Mouse (Mus musculus) bone marrow macrophage, adult 2 months (primary cell): ENCODE results near the gene Mybbp1a. TPM values are rescaled to one million over a fixed set of nuclear protein-coding genes. Genes with fewer than 3 reads are reported as not detected.
A peak's percentile ranks its signal among the peaks of the same experiment; 100 is the strongest.
"Not testable (repeated sequence)": the region's sequence is repeated elsewhere in the genome, so short reads cannot be mapped to it uniquely, and the experiment has no call there.

ENCODE experiments used
- H3K27ac ChIP-seq: 2 replicates; pipeline ENCODE4 v1.5.1; 2012; ENCODE audit warnings: low read depth, low read length; ENCODE audit not compliant: insufficient read depth
- H3K4me1 ChIP-seq: 2 replicates; pipeline ENCODE4 v1.6.1; 2012; ENCODE audit warnings: low read length; ENCODE audit not compliant: control insufficient read depth, insufficient read depth
- H3K4me3 ChIP-seq: 2 replicates; pipeline ENCODE4 v1.5.1; 2012; ENCODE audit warnings: mild to moderate bottlenecking, low read length, moderate library complexity; ENCODE audit not compliant: insufficient read depth
- CTCF ChIP-seq: IDR thresholded peaks from 2 replicates; pipeline ENCODE4 v1.5.1; 2012; ENCODE audit warnings: low read depth, mild to moderate bottlenecking, low read length, moderate library complexity
- POLR2A ChIP-seq: IDR thresholded peaks from 2 replicates; pipeline ENCODE4 v1.6.1; 2012; ENCODE audit warnings: mild to moderate bottlenecking, low read depth, low read length, borderline replicate concordance
- polyA plus RNA-seq: library from polyadenylated mRNA; stranded (reverse); fragments of >200 nt; gene quantifications from 2 replicates; pipeline ENCODE4 v1.2.4, GENCODE M21; 2012; ENCODE audit not compliant: missing spikeins, insufficient read depth, insufficient read length

Gene Mybbp1a
- polyA plus RNA-seq, 1 experiment = 35.7 TPM

GRCm38 (mm10) chr11:72438411-72438810, 2.7 kb upstream of the Mybbp1a start:
- Histone ChIP-seq H3K4me3 (no peak overlapping the region), H3K27ac (no peak overlapping the region), H3K4me1 (peaks cover 8% of the 10 kb centered on the region)
- no peak for TF ChIP-seq POLR2A
- TF ChIP-seq CTCF = no peak

GRCm38 (mm10) chr11:72440597-72440964, 574 bp upstream of the Mybbp1a start:
- peak overlapping the region; percentile 96 for H3K4me3 ChIP-seq
- H3K27ac ChIP-seq = peak overlapping the region; percentile 74
- H3K4me1 ChIP-seq = not testable (repeated sequence)

- peaks cover 8% of the 10 kb centered on the region for H3K4me1 ChIP-seq
- no peak overlapping the region for H3K27ac ChIP-seq
- H3K4me3 ChIP-seq = no peak overlapping the region
- TF ChIP-seq CTCF = peak; percentile 78
- TF ChIP-seq POLR2A = no peak
Observed at GRCm38 (mm10) chr11:72446311-72447105, 5.4 kb downstream of the Mybbp1a start.

GRCm38 (mm10) chr11:72447475-72447874, 6.3 kb downstream of the Mybbp1a start:
- Histone ChIP-seq H3K4me1 (peaks cover 6% of the 10 kb centered on the region), H3K27ac (no peak overlapping the region), H3K4me3 (no peak overlapping the region)
- TF ChIP-seq CTCF (no peak), POLR2A (no peak)

- Histone ChIP-seq H3K4me1 (no peaks in the 10 kb centered on the region; the same call in 1 of the 2 replicates), H3K27ac (no peak overlapping the region), H3K4me3 (no peak overlapping the region)
- TF ChIP-seq POLR2A (no peak), CTCF (no peak)
Observed at GRCm38 (mm10) chr11:72452140-72452665, 11.0 kb downstream of the Mybbp1a start.

- Histone ChIP-seq H3K27ac (no peak overlapping the region), H3K4me1 (peaks cover 10% of the 10 kb centered on the region), H3K4me3 (no peak overlapping the region)
- TF ChIP-seq CTCF (no peak), POLR2A (no peak)
Observed at GRCm38 (mm10) chr11:72453105-72453953, 12.2 kb downstream of the Mybbp1a start.

GRCm38 (mm10) chr11:72455694-72456093, 14.5 kb downstream of the Mybbp1a start:
- Histone ChIP-seq H3K27ac (no peak overlapping the region), H3K4me1 (peaks cover 14% of the 10 kb centered on the region), H3K4me3 (no peak overlapping the region)
- TF ChIP-seq POLR2A = no peak

GRCm38 (mm10) chr11:72457995-72458496, 16.9 kb downstream of the Mybbp1a start:
- Histone ChIP-seq H3K4me1 (peaks cover 31% of the 10 kb centered on the region), H3K27ac (peak overlapping the region; percentile 28), H3K4me3 (peak overlapping the region; percentile 38)
- TF ChIP-seq POLR2A (no peak), CTCF (no peak)

- H3K27ac ChIP-seq = peak overlapping the region; percentile 28
- peaks cover 31% of the 10 kb centered on the region for H3K4me1 ChIP-seq
- peak overlapping the region; percentile 38 for H3K4me3 ChIP-seq
- no peak for TF ChIP-seq CTCF
- TF ChIP-seq POLR2A = no peak
Observed at GRCm38 (mm10) chr11:72458502-72458901, 17.3 kb downstream of the Mybbp1a start.
